Mouse (Mus musculus) left cerebral cortex, adult 11 months (tissue): Measurements from ENCODE around the gene Shmt2.

Experiments used
- DNase-seq: peaks from one replicate; pipeline ENCODE4 v3.0.0; 2022; ENCODE audit warnings: low spot score

The Shmt2 gene

DNA sequence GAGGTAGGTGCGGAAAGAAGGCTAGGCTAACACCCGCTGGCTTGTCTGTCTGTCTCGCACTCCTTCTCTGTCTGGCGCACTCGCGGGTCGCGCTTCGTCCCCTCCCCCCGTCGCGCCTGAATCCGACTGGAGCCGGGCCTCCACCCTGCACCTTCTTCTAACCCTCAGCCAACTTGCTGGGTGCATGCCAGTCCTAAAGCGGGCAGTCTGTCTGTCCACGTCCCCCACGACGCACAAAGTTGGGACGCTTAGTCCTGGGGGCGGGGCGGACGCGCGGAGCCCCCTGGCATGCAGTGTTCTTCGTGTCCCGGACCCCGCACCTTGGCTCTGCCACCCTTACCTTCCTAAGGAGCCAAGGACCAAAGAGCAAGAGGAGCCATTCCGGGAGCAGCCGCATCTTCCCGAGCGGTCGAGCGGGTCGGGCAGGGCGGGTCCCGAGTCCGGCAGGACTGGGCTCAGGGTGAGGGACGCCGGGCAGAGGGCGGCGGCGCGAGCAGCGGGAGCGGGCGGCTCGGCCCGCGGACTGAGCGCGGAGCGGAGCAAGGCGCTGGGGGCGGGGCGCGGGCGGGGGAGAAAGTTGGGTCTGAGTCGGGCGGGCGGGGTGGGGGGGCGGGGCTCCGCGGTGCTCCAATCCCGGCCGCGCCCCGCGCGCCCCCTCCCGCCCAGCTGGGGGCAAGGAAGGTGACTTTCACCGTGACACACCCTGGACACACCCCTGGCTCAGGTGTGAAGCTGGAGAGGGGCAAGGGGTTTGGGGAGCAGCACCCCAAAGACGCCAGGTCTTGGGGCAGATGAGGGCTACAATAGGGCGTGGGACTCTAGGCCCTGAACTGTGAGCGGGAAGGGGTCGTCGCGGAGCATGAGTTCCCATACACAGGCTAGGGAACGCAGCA lies 12.0 kb upstream of the Shmt2 start, which contains the start of gene Nxph4:
Gene Nxph4, minus strand, starts transcription at position 524 of the 893 bp plus-strand sequence.
- DNase-seq: no peak

DNA sequence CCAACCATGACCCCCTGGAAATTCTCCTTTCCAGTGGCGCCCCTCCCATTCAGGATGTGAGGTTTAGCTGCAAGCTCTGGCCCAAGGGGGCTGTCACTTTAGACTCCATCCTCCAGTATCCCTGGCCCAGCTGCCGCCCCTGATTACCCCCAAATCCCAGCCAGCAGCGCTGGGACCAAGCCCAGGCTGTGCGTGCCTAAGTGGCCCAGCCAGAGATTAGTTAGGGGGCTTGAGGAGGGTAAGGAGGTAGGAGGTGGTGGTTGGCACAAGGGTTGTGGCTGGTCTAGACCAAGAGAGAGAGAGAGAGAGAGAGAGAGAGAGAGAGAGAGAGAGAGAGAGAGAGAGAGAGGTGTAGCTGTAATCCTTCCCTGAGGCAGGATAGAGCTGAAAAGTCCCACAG lies 9.3 kb upstream of the Shmt2 start:
- no peak for DNase-seq

- no peak for DNase-seq
These were observed 8.7 kb upstream of the Shmt2 start for GRCm38 (mm10) chr10:127530945-127531344.

DNA sequence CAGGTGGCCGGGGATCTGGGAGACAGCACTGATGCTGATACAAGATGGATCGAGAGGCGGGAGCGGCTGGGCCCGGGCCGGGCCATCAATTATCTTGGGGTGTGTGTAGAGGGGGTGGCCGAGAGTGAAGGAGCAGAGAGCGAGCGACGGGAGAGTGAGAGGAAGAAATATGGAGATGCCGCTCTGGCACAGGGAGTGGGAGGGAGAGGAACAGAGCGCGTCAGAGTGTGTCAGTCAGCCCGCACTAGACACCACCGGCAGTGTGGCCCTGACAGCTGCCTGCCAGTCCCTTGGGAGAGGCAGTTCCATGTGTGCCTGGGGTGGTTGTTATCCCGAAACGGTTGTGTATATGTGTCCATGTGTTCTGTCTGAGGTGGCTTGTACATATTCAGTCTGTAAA lies 5.2 kb upstream of the Shmt2 start:
- no peak for DNase-seq

- no peak for DNase-seq
These were observed 4.4 kb upstream of the Shmt2 start for GRCm38 (mm10) chr10:127526681-127527080.

- no peak for DNase-seq
These were observed 3.8 kb upstream of the Shmt2 start for GRCm38 (mm10) chr10:127526048-127526447.

GRCm38 (mm10) chr10:127524646-127525255 lies 2.5 kb upstream of the Shmt2 start:
- no peak for DNase-seq

GRCm38 (mm10) chr10:127521611-127522080 lies 598 bp downstream of the Shmt2 start:
- no peak for DNase-seq

DNA sequence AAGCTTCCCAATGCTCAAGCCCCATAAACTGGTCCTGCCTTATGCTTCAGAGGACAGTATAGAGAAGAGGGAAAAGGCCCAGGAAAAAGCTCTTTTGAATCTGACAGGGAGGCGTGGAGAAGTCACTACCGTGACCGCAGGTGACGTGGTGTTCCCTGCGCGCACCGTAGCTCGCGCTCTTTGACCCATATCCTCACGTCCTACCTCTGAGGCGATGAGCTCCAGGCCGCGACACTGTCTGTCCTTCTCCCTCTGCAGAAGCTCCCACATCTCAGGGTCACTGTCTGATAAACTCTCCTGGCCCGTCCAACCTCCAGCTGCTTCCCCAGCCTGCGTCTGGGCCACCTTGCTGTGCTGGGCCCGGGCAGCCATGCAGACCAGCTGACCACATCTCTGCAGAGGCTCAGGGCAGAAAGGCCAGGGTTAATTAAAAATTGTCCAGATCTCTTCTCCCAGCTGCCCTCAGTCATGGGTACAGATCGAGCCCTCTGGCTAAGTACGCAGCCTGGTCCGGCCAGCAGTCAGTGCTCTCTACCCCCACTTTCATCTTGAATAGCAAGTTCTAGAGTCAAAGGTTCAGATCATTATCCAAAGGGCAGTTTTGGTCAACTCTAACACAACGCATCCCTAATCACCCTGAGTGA lies 1.4 kb downstream of the Shmt2 start:
- DNase-seq: no peak

GRCm38 (mm10) chr10:127519903-127520713 lies 2.1 kb downstream of the Shmt2 start:
- DNase-seq: no peak

GRCm38 (mm10) chr10:127519041-127519701 lies 3.1 kb downstream of the Shmt2 start:
- no peak for DNase-seq

GRCm38 (mm10) chr10:127517941-127518340 lies 4.3 kb downstream of the Shmt2 start:
- DNase-seq: no peak

DNA sequence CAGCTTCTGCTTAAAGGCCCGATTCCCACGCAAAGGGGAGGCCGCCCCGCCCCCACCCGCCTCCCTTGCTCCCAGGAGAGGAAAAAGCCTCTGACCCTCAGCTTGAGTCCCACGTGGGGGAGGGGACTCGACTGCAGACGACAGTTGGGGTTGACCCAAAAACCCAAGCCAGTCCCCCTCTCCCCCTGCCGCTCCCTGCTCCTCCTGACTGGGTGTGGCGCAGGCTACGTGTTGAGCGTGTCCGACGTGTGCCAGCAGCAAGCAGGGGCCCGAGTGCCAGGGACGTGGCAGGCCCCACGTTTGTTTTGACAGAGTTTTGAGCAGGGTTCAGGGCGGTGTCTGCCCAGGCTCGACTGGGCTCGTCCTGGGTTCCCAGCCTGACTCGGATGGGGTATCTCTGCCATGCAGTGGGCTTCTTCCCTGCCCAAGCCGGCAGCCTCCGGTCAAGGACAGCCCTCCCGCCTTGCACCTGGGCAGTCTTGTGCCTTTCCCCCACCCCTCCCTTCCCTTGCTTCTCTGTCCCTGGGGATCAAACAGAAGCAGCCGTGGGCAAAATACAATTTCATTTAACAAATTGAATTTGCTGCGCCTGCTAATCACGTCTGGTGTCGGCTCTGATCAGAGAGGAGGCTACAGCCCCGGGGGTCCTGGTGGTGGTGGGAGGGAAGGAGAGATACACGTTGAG lies 5.5 kb downstream of the Shmt2 start:
- DNase-seq: no peak

DNA sequence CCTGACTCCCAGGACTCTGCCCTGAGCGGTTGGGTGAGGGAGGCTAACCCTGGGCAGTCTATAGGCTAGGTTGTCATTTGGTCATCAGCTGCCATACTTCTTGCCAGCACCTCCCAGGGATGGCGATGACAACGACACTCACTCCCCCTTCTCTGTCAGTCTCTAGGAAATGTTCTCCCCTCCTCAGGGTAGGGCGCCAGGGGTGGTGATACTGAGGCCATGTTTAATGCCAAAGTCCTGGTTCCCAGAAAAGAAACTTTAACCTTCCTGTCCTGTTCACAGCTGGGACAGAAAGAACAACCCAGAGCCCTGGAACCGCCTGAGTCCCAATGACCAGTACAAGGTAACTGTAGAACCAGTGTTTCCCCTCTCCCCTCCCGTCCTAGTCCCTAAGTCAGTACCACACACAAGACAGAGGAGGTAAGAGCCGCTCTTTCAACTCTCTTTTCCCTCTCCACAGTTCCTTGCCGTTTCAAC lies 6.2 kb downstream of the Shmt2 start:
- no peak for DNase-seq

GRCm38 (mm10) chr10:127515271-127515982 lies 6.8 kb downstream of the Shmt2 start:
- DNase-seq: no peak

DNA sequence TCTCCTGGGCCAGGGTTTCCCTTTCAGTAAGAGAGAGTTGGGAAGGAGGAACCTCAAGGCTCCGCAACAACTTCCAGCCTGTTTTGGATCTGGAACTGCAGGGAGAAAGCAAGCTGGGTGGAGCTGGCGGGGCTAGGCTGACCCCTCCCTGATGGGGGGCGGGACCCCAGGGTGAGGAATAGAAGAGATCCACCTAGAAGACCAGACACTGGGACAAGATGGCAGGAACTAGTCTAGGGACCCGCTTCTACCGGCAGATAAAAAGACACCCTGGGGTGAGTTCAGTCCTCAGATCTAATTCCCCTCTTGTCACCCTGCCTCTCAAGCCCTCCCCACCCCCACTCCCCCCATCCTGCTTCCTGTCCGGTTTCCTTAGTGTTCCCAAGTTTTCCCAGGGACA lies 7.5 kb downstream of the Shmt2 start, which contains the start of gene Ndufa4l2:
Gene Ndufa4l2, plus strand, starts transcription at position 204 of the 400 bp plus-strand sequence.
- no peak for DNase-seq

DNA sequence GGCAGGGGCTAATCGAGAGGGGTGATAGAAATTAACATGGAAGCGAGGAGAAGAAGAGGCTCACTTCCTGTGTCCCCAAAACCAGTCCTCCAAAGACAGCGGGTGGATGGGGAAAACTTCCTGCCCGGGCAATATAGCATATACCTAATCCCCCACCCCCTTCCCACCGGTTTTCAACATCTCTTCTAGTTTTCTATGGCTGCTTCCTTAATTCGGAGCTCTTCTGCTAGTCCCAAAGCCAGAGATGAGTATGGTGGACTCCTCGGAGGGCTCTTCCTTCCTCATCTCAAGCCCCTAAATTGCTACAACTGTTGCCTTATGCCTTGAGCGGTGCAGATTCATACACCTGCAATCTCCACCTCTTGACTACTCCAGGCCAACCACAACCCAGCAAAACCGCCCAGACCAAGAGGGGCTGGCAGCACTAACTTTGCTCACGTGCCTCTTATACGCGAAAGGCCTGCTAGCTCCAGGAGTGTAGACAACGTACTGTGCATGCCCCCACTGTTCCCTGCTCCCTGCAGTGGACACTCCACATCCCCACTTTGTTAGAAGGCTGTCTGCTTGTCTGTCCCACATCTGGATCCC lies 8.0 kb downstream of the Shmt2 start:
- DNase-seq: no peak

DNA sequence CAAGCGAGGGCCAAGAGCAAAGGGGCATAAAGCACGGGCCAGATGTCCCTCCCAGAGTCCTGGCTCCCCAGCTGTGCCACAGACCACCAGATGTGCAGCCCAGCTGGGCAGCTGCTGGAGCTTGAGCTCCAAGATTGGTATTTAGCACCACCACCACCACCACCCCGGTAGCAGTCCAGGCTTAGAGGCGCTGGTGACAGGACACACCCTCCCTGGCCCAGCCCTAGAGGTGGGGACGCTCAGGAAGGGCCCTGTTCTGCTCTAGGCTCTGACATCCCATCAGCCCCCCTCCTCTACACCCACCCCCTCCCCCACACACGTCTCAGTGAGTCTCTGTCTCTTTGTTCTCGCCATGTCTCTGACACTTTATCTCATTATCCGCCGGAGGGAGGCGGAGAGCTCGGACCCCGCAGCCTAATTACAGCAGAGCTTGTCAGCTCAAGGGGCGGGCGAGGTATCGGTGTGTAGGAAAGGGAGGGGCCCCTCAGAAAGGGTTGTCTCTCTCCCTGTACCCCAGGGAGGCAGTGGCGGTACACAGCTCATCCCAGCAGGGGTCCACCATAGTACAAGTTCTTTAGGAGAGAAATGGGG lies 8.6 kb downstream of the Shmt2 start:
- no peak for DNase-seq

- DNase-seq: peak; percentile 88
These were observed 9.4 kb downstream of the Shmt2 start for GRCm38 (mm10) chr10:127512813-127513212.
